Mouse (Mus musculus) thymus, adult 2 months (tissue): Measurements from ENCODE around the gene Ankdd1a.

Experiments
- CTCF ChIP-seq: fragments of 200-500 bp; IDR thresholded peaks from 2 replicates; pipeline ENCODE4 v1.5.1; 2012; ENCODE audit warnings: mild to moderate bottlenecking, control low read depth, low read length, moderate library complexity, borderline replicate concordance; ENCODE audit not compliant: control insufficient read depth, poor library complexity, insufficient read depth; ENCODE audit errors: extremely low read depth
- POLR2A ChIP-seq: fragments of 200-500 bp; IDR thresholded peaks from 2 replicates; pipeline ENCODE4 v1.6.1; 2012; ENCODE audit warnings: mild to moderate bottlenecking, low read length, control low read depth, moderate library complexity; ENCODE audit not compliant: control insufficient read depth, poor library complexity, insufficient read depth; ENCODE audit errors: extremely low read depth

DNA sequence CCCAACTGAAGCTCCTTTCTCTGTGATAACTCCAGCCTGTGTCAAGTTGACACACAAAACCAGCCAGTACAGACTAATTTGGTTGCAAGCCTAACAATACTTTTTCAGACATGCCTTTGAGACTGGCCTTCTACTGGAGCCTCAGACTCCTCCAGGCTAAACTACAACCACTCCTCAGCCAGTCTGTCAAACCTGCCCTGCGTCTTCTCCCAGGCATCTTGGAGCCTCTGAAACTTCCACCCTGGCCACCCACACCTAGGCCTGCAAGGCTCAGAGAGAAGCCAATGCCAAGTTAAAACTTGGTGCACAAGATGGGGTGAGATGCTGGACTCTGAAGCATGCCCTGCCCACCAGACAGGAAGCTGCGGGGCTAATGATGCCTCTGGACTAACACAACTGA is 27.6 kb downstream of the Ankdd1a start:
- TF ChIP-seq POLR2A: no peak
- TF ChIP-seq CTCF: no peak
